Mouse (Mus musculus): ENCODE data around the gene Cavin2.

The Cavin2 gene

DNA sequence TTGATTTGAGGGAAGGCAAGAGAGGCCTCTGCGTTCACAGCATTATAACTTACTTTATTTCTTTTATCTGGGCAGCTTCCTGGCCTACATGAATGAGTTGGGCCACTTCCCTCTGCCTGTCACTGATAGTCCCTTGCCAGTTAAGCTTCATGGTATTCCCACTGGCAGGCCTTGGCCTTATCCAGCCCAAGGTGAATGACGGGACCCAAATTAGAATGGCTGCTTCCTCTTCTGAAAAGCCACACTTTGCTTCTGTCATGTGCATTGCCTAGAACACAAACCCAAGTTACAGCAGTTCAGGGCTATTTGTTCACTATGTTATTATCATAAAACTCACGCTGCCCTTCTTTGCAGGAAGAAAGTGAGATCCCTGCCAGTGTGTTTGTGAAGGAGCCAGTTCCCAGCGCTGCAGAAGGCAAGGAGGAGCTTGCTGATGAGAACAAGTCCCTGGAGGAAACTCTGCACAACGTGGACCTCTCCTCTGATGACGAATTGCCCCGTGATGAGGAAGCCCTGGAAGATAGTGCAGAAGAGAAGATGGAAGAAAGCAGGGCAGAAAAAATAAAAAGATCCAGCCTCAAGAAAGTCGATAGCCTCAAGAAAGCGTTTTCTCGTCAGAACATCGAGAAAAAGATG, 11.5 kb downstream of the Cavin2 start:
- ChIA-PET CTCF (no interaction called here), POLR2A (no interaction called here)

GRCm38 (mm10) chr1:51307056-51307455, 18.1 kb downstream of the Cavin2 start:
- ChIA-PET POLR2A (no interaction called here), CTCF (no interaction called here)

- ChIA-PET POLR2A (no interaction called here), CTCF (no interaction called here)
These were observed 26.6 kb downstream of the Cavin2 start for GRCm38 (mm10) chr1:51315476-51315875.

DNA sequence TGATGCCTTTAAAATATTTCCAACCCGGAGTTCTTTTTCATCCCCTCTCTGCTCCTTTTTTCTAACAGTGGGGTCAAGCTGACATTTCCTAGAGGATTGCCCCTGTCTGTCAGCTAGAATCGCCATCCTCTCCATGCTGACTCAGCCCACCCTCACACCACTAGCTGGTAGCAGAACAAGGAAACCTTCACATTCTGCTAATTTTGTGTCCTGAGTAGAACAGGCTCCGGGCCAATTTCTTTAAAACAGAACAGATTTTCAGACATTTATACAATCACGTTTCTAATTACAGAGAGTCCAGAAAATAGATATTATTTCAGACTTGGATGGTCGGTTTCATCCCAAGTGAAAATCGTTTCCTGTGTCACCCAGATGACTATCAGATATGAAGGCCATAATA, 34.6 kb downstream of the Cavin2 start:
- ChIA-PET CTCF (interaction anchor here in 1 of 4 experiments (0.7 kb wide), 1 partner anchor 174 kb away, joined by 3 read pairs; no protein-coding TSS in a partner anchor), POLR2A (no interaction called here)

DNA sequence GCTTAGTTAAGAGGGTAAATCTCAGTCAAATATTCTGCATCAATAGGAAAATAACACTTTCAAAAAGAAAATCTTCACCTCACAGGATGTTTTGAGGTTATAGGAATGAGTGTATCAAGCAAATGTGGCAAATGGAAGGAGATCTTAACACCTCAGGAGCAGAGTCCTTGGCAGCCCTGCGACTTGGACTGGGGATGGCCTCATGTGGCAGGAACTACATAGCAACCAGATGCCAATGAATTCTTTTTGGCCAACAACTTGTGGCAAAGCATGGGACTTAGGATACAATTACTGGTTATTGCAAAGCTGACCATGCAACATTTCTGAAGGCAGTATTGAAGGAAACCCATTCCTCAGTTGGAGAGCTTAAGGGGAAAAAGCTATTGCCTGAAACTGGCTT, 39.6 kb downstream of the Cavin2 start:
- CTCF ChIA-PET = interaction anchor here in 1 of 4 experiments (0.5 kb wide), 1 partner anchor 139 kb away, joined by 3 read pairs; no protein-coding TSS in a partner anchor
- POLR2A ChIA-PET = no interaction called here

GRCm38 (mm10) chr1:51332986-51333385, 44.1 kb downstream of the Cavin2 start:
- POLR2A ChIA-PET = interaction anchor here in 1 of 4 experiments (2.0 kb wide), 1 partner anchor 145 kb away, joined by 6 read pairs; the partner anchor contains the start of gene Nabp1

DNA sequence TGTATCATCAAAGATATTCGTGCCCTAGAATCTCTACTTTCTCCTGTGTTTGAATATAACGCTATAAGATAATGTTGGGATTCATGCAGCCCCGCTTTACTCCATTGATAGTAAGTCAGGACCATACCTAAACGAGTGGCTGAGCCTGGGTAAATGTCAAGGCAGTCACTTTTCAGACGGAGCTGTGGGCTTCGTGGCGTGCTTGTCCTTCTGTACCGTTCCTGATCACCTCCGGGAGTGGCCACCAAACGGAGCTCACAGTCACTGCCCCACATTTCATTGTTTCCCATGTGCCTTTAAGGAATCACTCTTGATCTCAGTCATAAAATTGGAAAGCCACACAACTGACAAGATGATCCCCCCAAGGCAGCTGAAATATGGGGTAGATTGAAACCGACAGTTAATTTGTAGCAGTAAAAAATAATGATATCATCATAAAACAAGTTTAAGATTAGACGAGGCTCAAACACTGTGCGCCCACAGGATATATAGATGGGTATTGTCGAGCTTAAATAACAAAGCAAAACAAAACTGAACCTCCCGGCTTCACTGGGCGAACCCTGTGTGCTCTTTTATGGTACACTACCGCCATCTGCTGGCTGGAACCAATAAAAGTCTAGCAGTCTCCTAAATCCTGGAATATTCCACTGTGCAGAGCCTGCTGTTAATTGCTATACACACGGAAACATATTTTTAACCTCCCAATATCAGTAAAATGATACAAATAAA, 44.8 kb downstream of the Cavin2 start:
- POLR2A ChIA-PET = interaction anchor here in 3 of 4 experiments (0.6 to 2.0 kb wide), 3 partner anchors 145 to 413 kb away, joined by 4 to 6 read pairs (median 6); partner anchors contain the start of gene Nabp1 (in 1 of the 3)
- CTCF ChIA-PET = interaction anchor here (0.6 to 2.3 kb wide), 27 partner anchors 11 to 650 kb away, joined by 3 to 39 read pairs (median 4); partner anchors contain the start of gene Cavin2 (in 1 of the 4)

More at GRCm38 (mm10) chr1:51332986-51333385, 44.1 kb downstream of the Cavin2 start:
- CTCF ChIA-PET = interaction anchor here in 3 of 4 experiments (0.6 to 2.1 kb wide), 6 partner anchors 11 to 371 kb away, joined by 3 to 39 read pairs (median 4); no protein-coding TSS in a partner anchor

DNA sequence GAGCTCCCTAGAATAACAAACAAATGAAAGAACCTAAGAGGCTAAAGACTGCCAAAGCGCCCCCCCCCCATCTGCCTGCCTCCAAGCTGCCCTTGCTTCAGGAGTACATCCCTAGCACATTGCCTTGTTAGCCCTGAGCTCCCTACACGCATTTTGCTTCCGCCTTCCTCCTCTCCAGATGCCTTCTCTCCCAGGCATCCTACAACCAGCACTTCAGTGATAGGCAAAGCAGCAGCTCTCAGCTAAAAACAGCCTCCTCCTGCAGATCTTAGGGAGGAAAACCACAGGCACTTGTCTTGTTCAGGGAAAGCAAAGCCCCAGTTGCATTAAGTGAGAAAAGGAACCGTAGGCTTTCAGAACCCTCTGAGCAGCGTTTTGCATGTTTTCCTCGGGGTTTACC, 45.4 kb downstream of the Cavin2 start:
- POLR2A ChIA-PET = interaction anchor here in 3 of 4 experiments (0.6 to 2.0 kb wide), 4 partner anchors 144 to 415 kb away, joined by 3 to 6 read pairs (median 5); partner anchors contain the start of gene Nabp1 (in 1 of the 3)
- CTCF ChIA-PET = interaction anchor here (0.6 to 2.3 kb wide), 30 partner anchors 9 to 1122 kb away, joined by 3 to 39 read pairs (median 4); partner anchors contain the start of gene Cavin2 (in 1 of the 4)

GRCm38 (mm10) chr1:51335081-51335480, 46.2 kb downstream of the Cavin2 start:
- CTCF ChIA-PET = interaction anchor here in 2 of 4 experiments (1.1 to 2.3 kb wide), 3 partner anchors 262 to 372 kb away, joined by 5 to 17 read pairs (median 7); no protein-coding TSS in a partner anchor

GRCm38 (mm10) chr1:51344160-51344559, 55.2 kb downstream of the Cavin2 start:
- ChIA-PET CTCF (interaction anchor here in 1 of 4 experiments (0.7 kb wide), 2 partner anchors 253 to 388 kb away, joined by 4 read pairs; no protein-coding TSS in a partner anchor), POLR2A (no interaction called here)

More at GRCm38 (mm10) chr1:51335081-51335480, 46.2 kb downstream of the Cavin2 start:
- POLR2A ChIA-PET = interaction anchor here in 1 of 4 experiments (2.0 kb wide), 1 partner anchor 143 kb away, joined by 6 read pairs; the partner anchor contains the start of gene Nabp1

DNA sequence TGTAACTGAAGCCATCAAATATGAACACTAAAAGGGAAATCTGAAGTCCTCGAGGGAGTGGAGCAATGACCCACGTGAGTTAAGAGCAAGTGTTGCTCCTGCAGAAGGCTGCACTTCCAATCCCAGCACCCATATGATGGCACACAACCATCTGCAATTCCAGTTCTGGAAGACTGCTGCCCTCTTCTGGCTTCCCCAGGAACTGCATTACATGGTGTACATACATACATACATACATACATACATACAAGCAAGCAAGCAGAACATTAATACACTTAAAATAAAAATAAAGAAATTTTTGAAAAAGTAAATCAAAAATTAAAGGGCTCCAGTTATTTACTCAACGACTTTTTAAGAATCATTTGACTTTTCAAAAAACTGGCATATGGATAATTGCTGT, 58.7 kb downstream of the Cavin2 start:
- POLR2A ChIA-PET = no interaction called here
- CTCF ChIA-PET = interaction anchor here in 1 of 4 experiments (0.6 kb wide), 1 partner anchor 250 kb away, joined by 5 read pairs; no protein-coding TSS in a partner anchor

DNA sequence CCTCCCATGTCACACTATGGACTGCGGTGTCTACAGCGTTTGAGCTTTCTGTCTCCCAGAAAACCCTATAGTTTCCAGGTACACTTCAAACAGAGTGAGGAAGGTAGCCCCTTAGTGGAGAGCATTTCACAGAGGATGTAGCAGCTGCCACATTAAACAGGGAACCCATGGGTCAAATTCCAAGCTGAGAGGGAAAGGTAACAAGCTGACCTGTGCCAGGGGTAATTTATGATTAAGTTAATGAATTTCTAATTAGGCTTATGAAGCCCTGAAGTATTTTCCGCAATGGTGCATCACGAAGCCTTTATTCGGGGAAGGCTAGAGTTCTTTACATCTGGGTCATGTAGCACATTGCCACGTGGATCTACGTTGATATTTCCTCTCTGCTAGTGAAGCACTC, 59.7 kb downstream of the Cavin2 start:
- ChIA-PET POLR2A (no interaction called here), CTCF (no interaction called here)

DNA sequence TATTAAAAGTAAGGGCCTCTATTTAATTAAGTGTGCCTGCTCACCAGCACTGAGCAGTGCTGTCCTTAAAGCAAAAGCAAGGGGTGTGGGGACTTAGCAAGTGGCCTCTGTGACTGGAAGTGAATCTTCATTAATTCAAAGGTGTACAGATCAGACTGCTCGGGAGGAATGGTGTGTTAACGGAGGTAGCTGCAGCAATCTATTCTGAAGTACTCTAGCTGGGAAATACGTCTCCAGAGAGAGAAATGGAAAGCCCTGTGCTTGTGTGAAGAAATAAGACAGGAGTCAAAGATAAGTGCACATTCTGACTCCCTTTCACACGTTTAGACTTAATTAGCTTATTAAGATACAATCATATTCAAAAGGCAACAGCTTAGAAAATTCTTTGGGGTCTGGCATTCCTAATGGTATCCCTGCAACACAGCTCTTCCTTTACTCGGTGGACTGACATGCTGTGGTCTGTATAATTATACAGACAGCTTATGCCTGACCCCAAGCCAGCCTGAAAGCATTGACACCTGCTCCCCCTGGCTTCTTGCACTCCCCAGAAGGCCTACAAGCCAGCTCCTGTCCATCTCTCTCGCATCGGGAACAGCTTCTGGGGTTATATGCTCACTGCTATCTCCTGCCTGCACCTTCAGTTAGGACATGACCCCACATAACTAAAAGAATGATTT, 60.5 kb downstream of the Cavin2 start:
- POLR2A ChIA-PET = interaction anchor here in 1 of 4 experiments (0.6 kb wide), 1 partner anchor 398 kb away, joined by 3 read pairs; no protein-coding TSS in a partner anchor
- CTCF ChIA-PET = interaction anchor here in 2 of 4 experiments (0.5 to 0.8 kb wide), 2 partner anchors 16 to 54 kb away, joined by 3 to 4 read pairs; no protein-coding TSS in a partner anchor

Measured in embryonic stem cell, embryonic (primary cell).